ENCODE assay signal across 17 mouse cellular contexts in genomic region chr2:125975808-125976345, GRCm38 (mm10). TPM values are rescaled to one million over a fixed set of nuclear protein-coding genes. Genes with fewer than 3 reads are reported as not detected.
DNase-seq lines count a peak whose midpoint lies in the region; ATAC-seq and TF ChIP-seq lines count a peak whose summit lies in the region.
"Had no signal": no experiment of that assay in that cellular context is flagged by ENCODE, and none has a peak within 500 bp of the region (broad histone marks: within the 10 kb centered on the region; RNA-seq: fewer than 3 reads in every experiment).

No protein-coding gene starts in this region.

- H3K9ac ChIP-seq in intestine, postnatal 0 days (ENCODE audit: low read depth, low read length): no peak overlapping the region
- H3K9ac ChIP-seq: liver, embryonic 15.5 days; stomach, embryonic 15.5 days had no signal

- WGBS in kidney, adult 2 months: 46% methylated on average over 5 of the region's 5 CpGs
- WGBS in intestine, postnatal 0 days: 55% methylated on average over 5 of the region's 5 CpGs

- peak; percentile 10 for DNase-seq in adrenal gland, postnatal 10 days
- DNase-seq in adrenal gland, adult (ENCODE audit: inconsistent age in 2 of 2, low spot score in 1 of 2): no peak
- DNase-seq in kidney, postnatal 14 days: peak; percentile 5
- DNase-seq in kidney, adult 2 months: no peak
- peak; percentile 22 for DNase-seq in Muller cell, postnatal 12 days (ENCODE audit: inconsistent ontology term)
- DNase-seq in cerebellum, postnatal 14 days: no peak
- DNase-seq: cerebellum, adult 18-20 months; layer of hippocampus, adult 9-11 months; left cerebral cortex, postnatal 4 days had no signal

- H3K9me3 ChIP-seq in intestine, postnatal 0 days (ENCODE audit: control insufficient read depth): no peaks in the 10 kb centered on the region
- H3K9me3 ChIP-seq: forebrain, embryonic 10.5 days; heart, embryonic 10.5 days; liver, embryonic 15.5 days; midbrain, embryonic 10.5 days; stomach, embryonic 15.5 days had no signal

- no peak overlapping the region for H3ac ChIP-seq in myocyte (ENCODE audit: control insufficient read depth, insufficient read length)

- no peaks in the 10 kb centered on the region for H3K4me1 ChIP-seq in kidney, adult 2 months (ENCODE audit: control insufficient read depth, insufficient read depth, low read length)
- H3K4me1 ChIP-seq in intestine, postnatal 0 days (replicated peaks; ENCODE audit: control insufficient read depth, insufficient read depth, low read length): no peaks in the 10 kb centered on the region
- H3K4me1 ChIP-seq: liver, embryonic 15.5 days; midbrain, embryonic 10.5 days; stomach, embryonic 15.5 days had no signal

- peak overlapping the region; percentile 32 for H3K4me2 ChIP-seq in myocyte (ENCODE audit: low read depth)
- no peak overlapping the region for H3K4me2 ChIP-seq in intestine, postnatal 0 days (replicated peaks; ENCODE audit: low read depth)
- H3K4me2 ChIP-seq: liver, embryonic 15.5 days; stomach, embryonic 15.5 days had no signal

- no peak for ATAC-seq in intestine, postnatal 0 days

- H3K27ac ChIP-seq in kidney, adult 2 months (ENCODE audit: insufficient read depth, low read depth, low read length): no peak overlapping the region
- H3K27ac ChIP-seq in intestine, postnatal 0 days (ENCODE audit: low read depth, low read length): no peak overlapping the region
- H3K27ac ChIP-seq: forebrain, embryonic 10.5 days; heart, embryonic 10.5 days; kidney, postnatal 0 days; liver, embryonic 15.5 days; midbrain, embryonic 10.5 days; stomach, embryonic 15.5 days had no signal

- no peaks in the 10 kb centered on the region for H3K79me2 ChIP-seq in myocyte (ENCODE audit: control insufficient read depth, insufficient read depth)

- H3K27me3 ChIP-seq in kidney, adult 2 months (replicated peaks; ENCODE audit: control insufficient read depth, insufficient read depth, low read length): no peaks in the 10 kb centered on the region
- H3K27me3 ChIP-seq in myocyte (ENCODE audit: control insufficient read depth, insufficient read depth, insufficient read length): no peaks in the 10 kb centered on the region
- no peaks in the 10 kb centered on the region for H3K27me3 ChIP-seq in intestine, postnatal 0 days (replicated peaks; ENCODE audit: control insufficient read depth, insufficient read depth, low read length)
- H3K27me3 ChIP-seq: liver, embryonic 15.5 days; stomach, embryonic 15.5 days had no signal

- no peak overlapping the region for H3K4me3 ChIP-seq in kidney, adult 2 months (ENCODE audit: insufficient read depth, low read depth, low read length)
- no peak overlapping the region for H3K4me3 ChIP-seq in myocyte
- no peak overlapping the region for H3K4me3 ChIP-seq in intestine, postnatal 0 days (ENCODE audit: low read depth, low read length)
- H3K4me3 ChIP-seq: forebrain, embryonic 10.5 days; heart, embryonic 10.5 days; liver, embryonic 15.5 days; midbrain, embryonic 10.5 days; stomach, embryonic 15.5 days had no signal

- H3K36me3 ChIP-seq in kidney, adult 2 months (ENCODE audit: control insufficient read depth, insufficient read depth, low read length): peaks cover 2% of the 10 kb centered on the region; the same call in 1 of the 2 replicates
- no peaks in the 10 kb centered on the region for H3K36me3 ChIP-seq in myocyte (ENCODE audit: control insufficient read depth, insufficient read depth)
- peaks cover 7% of the 10 kb centered on the region; the same call in 1 of the 2 replicates for H3K36me3 ChIP-seq in intestine, postnatal 0 days (ENCODE audit: control insufficient read depth, insufficient read depth)
- H3K36me3 ChIP-seq: liver, embryonic 15.5 days; stomach, embryonic 15.5 days had no signal

- no peak for TF ChIP-seq CTCF in kidney, adult 2 months (conservative IDR thresholded peaks at IDR 0.05; ENCODE audit: insufficient read depth, insufficient read length, low read depth, low read length)
- TF ChIP-seq CTCF in intestine, postnatal 0 days (IDR thresholded peaks at IDR 0.05; ENCODE audit: low read depth): no peak

- TF ChIP-seq POLR2A in kidney, adult 2 months (IDR thresholded peaks at IDR 0.05; ENCODE audit: low read depth, low read length): no peak
- no peak for TF ChIP-seq POLR2A in myocyte (IDR thresholded peaks at IDR 0.05; ENCODE audit: insufficient read length, low read depth)

TF ChIP-seq in myocyte, 11 proteins besides CTCF, POLR2A, EP300 and RAD21:
- TF ChIP-seq CEBPB (IDR thresholded peaks at IDR 0.05; ENCODE audit: insufficient read depth, poor library complexity, severe bottlenecking) (peak; percentile 90), USF1 (IDR thresholded peaks at IDR 0.05; ENCODE audit: low read depth) (no peak)

RNA-seq across cellular contexts. Expression of gene Fgf7, which starts 58.6 kb away (rescaled TPM):
- total RNA-seq in adrenal gland, postnatal 10 days (2021): 1 to 10 TPM; 1.5 to 1.9 TPM
- 0.37 and 0.47 TPM in 2 replicates for polyA plus RNA-seq in kidney, adult 2 months (2012; rRNA removed)
- 2.4 TPM for polyA plus RNA-seq in myocyte (2012; fragmentation: generic; extraction: Trizol)
- 0.95 TPM in 2 replicates for polyA plus RNA-seq in intestine, postnatal 0 days (2015; fragmentation: Nextera tagmentation; extraction: Ambion mirVana)

Comparison
In these comparisons a context has a peak if more than half of its experiments do, and no peak if none do; other contexts are left out.
1. DNase-seq: peak in adrenal gland, postnatal 10 days (single experiment), kidney, postnatal 14 days (single experiment) and Muller cell, postnatal 12 days (single experiment); none in adrenal gland, adult (0 of 2), kidney, adult 2 months (single experiment) and cerebellum, postnatal 14 days (0 of 2).